Mouse (Mus musculus) layer of hippocampus, adult 9-11 months (tissue): ENCODE results near the gene Tmem132c.

Experiments used
- DNase-seq: peaks from one replicate; pipeline ENCODE4 v3.0.0; 2022

The Tmem132c gene

DNA sequence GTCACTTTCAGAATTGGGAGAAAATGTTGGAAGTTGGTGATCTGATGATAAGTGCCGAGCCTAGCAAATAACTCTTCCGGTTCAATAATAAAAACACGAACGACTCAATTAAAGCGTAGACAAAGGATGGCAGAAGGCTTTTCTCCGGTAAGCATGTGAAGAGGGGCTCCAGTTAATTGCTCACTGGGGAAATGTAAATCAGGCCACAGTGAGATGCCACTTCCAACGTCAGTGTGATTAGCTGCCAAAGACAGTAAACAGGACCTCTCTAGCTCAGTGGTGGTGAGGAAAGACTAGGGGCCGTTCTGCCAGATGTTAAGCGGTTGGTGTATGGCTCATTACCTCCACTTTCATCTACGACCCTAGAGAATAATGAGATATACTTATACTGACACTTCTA is 187.5 kb downstream of the Tmem132c start:
- no peak for DNase-seq

DNA sequence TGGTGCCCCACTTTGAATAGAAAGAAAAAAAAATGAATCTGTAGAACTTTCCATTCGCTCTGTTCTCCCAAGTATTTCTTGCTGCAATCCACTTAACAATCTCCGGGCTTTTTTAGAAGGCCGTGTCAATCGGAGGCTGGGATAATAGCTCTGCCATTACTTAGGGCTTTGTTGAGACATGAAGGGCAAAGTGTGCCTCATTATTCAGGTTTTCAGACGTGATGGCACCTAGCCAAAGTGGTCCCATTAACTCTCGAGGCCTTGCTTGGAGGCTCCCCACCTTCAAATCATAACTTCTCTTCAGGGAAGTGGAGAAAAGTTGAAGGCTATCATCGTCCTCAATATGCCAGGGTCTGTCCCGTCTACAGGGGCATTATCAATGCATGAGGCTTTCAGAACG is 190.0 kb downstream of the Tmem132c start:
- no peak for DNase-seq

- no peak for DNase-seq
These were observed 195.2 kb downstream of the Tmem132c start for GRCm38 (mm10) chr5:127436836-127437235.

DNA sequence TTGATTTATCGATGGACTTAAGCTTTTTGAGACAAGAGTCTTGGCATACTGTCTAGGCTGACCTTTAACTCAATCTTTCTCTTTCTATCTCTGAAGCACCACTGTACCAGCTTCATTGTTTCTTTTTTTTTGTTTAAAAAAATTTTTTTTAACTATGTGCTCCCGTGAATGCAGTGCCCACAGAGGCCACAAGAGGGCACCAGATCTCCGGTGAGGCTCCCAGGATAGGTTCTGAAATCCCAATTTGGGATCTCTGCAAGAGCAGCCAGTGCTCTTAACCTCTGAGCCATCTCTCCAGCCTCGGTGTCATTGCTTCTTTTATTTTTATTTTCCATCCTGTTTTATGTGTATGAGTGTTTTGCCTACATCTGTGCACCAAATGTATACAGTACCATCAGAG is 197.0 kb downstream of the Tmem132c start:
- no peak for DNase-seq

DNA sequence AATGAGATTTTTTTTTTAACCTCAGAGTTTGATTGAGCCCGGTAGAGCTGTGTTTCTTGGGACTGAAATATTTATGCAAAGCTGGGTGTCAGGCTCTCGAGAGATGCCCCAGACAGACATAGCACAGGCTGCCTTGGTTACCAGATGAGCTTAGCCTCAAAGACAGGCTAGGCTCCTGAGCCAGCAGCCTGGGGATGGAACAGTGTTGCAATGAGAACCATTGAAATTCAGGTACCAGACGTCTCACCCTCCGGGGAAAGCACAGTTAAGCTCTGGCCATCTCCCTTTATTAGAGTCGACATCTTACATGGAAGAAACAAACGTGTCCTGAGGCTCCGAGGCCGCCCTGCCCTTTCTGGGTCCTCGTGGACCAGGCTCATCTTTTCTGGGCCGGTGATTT is 200.4 kb downstream of the Tmem132c start:
- DNase-seq: no peak

- DNase-seq: no peak
These were observed 212.0 kb downstream of the Tmem132c start for GRCm38 (mm10) chr5:127453580-127453979.

DNA sequence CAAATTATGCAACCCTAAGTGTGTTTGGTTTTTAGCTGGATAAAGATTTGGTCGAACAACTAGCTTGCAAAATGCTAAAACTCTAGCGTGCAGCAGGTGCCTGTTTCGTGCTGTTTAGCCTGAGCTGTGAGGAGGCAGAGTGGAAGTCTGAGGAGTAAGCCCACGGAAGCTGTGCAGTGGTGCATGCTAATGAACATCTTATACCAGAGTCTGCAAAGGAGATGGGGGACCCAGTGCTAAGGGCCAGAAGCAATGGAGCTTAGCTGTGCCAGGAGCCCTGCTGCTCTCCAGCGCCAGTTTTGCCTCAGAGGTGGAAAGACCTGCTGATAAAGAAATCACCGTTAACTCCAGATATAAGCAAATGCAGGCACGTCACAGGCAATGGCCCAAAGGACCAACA is 212.5 kb downstream of the Tmem132c start:
- no peak for DNase-seq

- DNase-seq: no peak
These were observed 214.5 kb downstream of the Tmem132c start for GRCm38 (mm10) chr5:127456076-127456475.

- no peak for DNase-seq
These were observed 226.5 kb downstream of the Tmem132c start for GRCm38 (mm10) chr5:127468151-127468550.

DNA sequence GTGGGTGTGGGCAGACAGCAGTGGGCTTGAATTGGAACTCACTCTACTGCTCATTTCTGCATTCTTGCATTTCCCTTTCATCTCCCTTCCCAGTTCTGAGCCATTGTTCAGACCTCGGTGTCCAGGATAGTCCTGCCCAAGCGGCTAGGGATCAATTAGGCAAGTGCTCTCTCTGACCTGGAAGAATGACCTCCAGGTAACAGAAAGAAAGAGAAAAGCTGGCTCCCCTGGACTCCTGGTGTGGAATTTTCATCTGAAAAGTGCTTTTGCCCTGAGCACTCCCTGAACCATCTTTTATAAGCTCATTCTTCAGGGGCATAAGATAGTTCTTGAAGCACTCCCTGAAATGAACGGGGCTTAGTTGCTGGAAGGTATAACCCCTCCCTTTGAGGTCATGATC is 228.7 kb downstream of the Tmem132c start:
- no peak for DNase-seq

DNA sequence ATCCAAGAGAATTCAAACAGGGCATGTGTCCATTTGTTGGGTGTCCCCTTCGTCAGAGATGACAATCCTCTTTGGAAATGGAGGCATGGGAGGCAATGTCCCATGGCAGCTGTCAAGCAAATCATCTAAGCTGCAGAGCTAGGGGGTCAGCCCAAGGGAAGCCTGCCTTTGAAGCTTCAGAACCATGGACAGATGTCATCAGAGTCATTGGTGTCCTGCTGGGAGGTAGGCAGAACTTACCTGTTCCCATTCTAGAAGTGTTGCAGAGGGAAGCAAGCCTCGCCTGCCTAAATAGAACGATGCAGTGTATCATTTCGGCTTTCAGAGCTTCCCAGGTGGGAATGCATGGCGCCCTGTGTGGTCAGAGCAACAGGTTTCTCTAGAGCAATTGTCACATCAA is 230.3 kb downstream of the Tmem132c start:
- DNase-seq: no peak

DNA sequence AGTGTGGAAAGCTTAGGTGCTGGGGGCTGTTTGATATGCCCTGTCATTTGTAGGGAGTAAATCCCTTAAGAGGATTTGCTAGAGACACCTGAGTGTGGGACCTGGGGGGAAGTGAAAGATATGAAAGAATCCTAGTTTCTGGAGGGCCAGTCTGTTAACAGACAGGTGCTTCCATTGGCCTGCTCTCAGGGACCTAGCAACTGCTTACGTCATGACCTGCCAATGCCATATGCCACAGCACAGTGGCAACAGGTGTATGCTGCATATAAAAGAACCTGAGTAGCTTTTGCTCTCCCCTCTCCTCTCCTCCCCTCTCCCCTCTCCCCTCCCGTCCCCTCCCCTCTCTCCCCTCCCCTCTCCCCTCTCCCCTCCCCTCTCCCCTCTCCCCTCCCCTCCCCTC is 232.1 kb downstream of the Tmem132c start:
- DNase-seq: no peak

- DNase-seq: no peak
These were observed 233.2 kb downstream of the Tmem132c start for GRCm38 (mm10) chr5:127474856-127475255.

DNA sequence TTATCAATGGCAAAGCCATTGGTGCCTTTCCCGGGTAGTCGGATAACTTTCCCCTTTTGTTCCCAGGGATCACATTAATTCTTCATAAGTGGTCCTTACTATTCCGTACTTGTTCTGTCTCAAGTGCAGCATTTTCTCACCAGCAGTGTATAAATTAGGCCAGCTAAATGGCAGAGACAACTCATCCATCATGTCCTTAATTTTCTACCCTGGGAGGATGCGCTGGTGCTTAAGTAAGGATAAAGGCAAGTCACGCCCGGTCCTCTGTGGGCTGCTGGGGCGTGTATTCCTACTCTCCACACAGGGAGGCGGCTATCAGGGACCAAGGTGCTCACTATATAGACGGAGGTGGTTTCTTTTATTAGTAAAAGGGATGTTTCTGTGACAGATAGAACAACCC is 236.2 kb downstream of the Tmem132c start:
- DNase-seq: no peak

GRCm38 (mm10) chr5:127478322-127478721 is 236.7 kb downstream of the Tmem132c start:
- DNase-seq: no peak

GRCm38 (mm10) chr5:127480931-127481330 is 239.3 kb downstream of the Tmem132c start:
- DNase-seq: no peak

DNA sequence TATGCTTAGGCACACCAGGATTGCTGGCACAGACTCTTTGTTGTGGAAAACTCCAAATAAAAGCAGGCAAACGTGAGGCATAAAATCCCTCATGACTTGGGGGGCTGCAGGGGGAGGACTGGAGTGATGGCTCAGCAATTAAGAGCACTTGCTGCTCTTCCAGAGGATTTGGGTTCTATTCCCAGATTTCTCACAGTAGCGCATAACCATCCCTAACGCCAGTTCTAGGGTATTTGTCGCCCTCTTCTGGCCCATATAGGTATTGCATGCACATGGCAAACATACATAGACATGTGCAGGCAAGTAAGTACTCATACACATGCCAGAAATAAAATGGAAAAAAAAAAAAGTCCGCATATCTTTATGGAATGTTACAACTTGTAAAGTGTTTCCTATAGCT is 239.8 kb downstream of the Tmem132c start:
- DNase-seq: no peak

DNA sequence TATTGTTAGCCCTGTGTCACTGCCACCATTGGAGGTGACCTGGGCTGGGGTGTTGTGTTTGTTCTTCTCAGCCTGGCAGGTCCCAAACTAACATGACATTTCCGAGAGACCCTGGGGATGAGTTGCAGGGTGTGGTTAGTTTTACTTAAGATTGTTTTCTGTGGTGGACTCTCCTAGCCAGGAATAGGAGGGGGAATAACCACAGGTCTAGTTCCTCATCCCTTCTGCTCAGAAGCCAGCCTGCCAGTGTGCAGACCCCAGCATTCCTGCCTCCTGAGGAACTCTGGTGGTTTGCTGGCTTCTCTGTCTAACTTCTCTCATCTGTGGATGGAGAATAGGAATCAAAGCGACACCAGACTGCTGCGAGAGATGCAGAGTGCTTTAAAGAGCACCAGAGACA is 240.7 kb downstream of the Tmem132c start:
- DNase-seq: no peak

DNA sequence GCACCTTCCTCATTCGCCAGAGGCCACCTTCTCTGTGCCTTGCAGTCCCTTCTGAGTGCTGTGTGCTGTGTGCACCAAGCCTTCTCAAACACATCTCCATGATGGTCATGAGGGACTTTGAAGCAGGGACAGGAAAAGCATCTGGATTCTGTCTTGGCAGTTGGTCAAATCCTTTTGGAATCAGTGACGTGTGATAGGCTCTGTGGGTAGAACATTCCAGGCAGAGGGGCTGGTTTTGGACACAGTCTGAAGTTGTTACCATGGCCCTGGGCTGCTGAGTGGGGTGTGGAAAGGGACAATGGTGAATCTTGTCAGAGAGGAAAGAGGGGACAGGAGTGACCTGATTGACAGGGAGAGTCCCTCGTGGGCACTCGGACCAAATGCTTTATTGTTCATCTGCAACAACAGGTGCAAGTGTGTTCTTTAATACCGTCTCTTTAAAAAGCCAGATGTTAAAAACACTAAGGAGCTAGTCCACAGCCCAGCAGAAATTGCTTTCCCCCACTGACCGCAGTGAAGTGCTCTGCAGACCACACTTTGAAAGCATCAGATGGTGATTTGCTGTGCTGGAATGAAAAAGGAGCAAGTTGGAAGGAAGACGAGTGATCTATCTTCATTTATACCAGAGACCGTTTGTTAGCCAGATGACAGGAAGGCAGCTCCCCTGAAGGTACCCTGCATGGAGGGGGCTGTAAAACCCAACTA is 242.5 kb downstream of the Tmem132c start:
- no peak for DNase-seq

GRCm38 (mm10) chr5:127484813-127485486 is 243.3 kb downstream of the Tmem132c start:
- DNase-seq: no peak

DNA sequence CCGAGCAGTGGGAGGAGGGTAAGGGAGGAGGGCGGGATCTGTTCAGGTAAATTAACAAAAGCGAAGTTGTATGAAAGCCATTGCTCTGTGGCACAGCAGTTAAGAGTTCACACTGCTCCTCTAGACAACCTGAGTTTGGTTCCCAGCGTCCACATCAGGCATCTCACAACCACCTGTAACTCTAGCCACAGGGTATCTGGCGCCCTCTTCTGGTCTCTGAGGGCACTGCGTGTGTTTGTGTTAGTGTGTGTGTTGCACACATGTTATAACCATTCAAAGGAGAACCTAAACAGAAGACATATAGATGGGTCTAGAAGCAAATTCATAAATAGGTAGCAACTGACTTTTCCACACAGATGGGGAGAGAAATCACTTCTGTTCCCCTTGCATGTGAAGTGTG is 245.6 kb downstream of the Tmem132c start:
- no peak for DNase-seq

DNA sequence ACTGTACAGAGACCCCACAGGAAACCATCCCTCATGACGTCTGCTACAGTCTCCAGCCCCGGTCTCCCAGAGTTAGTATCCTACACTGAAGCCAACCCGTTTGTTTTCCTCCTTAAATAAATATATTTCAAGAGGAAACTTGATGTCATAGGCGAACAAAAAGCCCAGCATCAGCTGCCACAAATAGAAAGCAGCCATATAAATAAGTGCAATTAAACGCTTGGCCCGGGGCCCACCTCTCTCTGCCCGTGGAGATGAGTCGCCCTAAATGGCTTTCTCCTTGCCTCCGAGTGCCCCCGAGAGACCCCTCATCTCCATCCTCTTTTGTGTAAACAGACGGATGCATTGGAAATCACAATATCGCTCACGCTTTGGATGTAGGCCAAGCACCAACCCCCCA is 247.1 kb downstream of the Tmem132c start:
- DNase-seq: no peak

GRCm38 (mm10) chr5:127491724-127492123 is 250.1 kb downstream of the Tmem132c start:
- no peak for DNase-seq

- no peak for DNase-seq
These were observed 255.3 kb downstream of the Tmem132c start for GRCm38 (mm10) chr5:127496895-127497294.
